Mouse (Mus musculus): ENCODE data around the gene Gpr156. TPM values are rescaled to one million over a fixed set of nuclear protein-coding genes. Genes with fewer than 3 reads are reported as not detected.
"Not testable (repeated sequence)": the region's sequence is repeated elsewhere in the genome, so short reads cannot be mapped to it uniquely, and the experiment has no call there.

The Gpr156 gene
- polyA plus RNA-seq, 1 experiment from 2014 or later, result 0.18 TPM

- 33% methylated on average over 15 of the region's 15 CpGs for WGBS
- 0 out of 2 replicates have a peak, but pooled peaks cover 2% of the 10 kb centered on the region for H3K9me3 ChIP-seq (replicated peaks; ENCODE audit: control insufficient read depth, low read length)
- peak overlapping the region; percentile 39; the same call in 1 of the 2 replicates for H3K27ac ChIP-seq (ENCODE audit: low read length)
- H3K9ac ChIP-seq (ENCODE audit: low read length), result peak overlapping the region; percentile 38; the same call in 1 of the 2 replicates
- ATAC-seq (replicated peaks; ENCODE audit: extremely low read depth, insufficient read depth, low FRiP score), result no peak
- no peaks in the 10 kb centered on the region for H3K27me3 ChIP-seq (ENCODE audit: control insufficient read depth, insufficient read depth, low read length)
- H3K4me1 ChIP-seq (ENCODE audit: control insufficient read depth, insufficient read depth, low read length), result peaks cover 6% of the 10 kb centered on the region; the same call in 1 of the 2 replicates
- no peaks in the 10 kb centered on the region for H3K36me3 ChIP-seq (ENCODE audit: control insufficient read depth, insufficient read depth)
- peak overlapping the region; percentile 12; the same call in 1 of the 2 replicates for H3K4me3 ChIP-seq (ENCODE audit: low read length)
- peak overlapping the region; percentile 47 for H3K4me2 ChIP-seq (ENCODE audit: low read depth, low read length)
Observed at GRCm38 (mm10) chr16:37963331-37964281, 47.3 kb downstream of the Gpr156 start.

GRCm38 (mm10) chr16:37964380-37965070, 48.2 kb downstream of the Gpr156 start:
- WGBS, result 70% methylated on average over 4 of the region's 4 CpGs
- peaks cover 6% of the 10 kb centered on the region; the same call in 1 of the 2 replicates for H3K4me1 ChIP-seq (ENCODE audit: control insufficient read depth, insufficient read depth, low read length)
- H3K27me3 ChIP-seq (ENCODE audit: control insufficient read depth, insufficient read depth, low read length), result no peaks in the 10 kb centered on the region
- no peak overlapping the region for H3K27ac ChIP-seq (ENCODE audit: low read length)
- ATAC-seq (replicated peaks; ENCODE audit: extremely low read depth, insufficient read depth, low FRiP score), result no peak
- H3K9me3 ChIP-seq (replicated peaks; ENCODE audit: control insufficient read depth, low read length), result 0 out of 2 replicates have a peak, but pooled peaks cover 2% of the 10 kb centered on the region
- no peak overlapping the region for H3K9ac ChIP-seq (ENCODE audit: low read length)
- no peak overlapping the region for H3K4me2 ChIP-seq (ENCODE audit: low read depth, low read length)
- no peaks in the 10 kb centered on the region for H3K36me3 ChIP-seq (ENCODE audit: control insufficient read depth, insufficient read depth)
- no peak overlapping the region for H3K4me3 ChIP-seq (ENCODE audit: low read length)

GRCm38 (mm10) chr16:37966871-37967270, 50.6 kb downstream of the Gpr156 start:
- Histone ChIP-seq H3K27ac (ENCODE audit: low read length) (no peak overlapping the region), H3K27me3 (ENCODE audit: control insufficient read depth, insufficient read depth, low read length) (no peaks in the 10 kb centered on the region), H3K9me3 (replicated peaks; ENCODE audit: control insufficient read depth, low read length) (0 out of 2 replicates have a peak, but pooled peaks cover 2% of the 10 kb centered on the region), H3K4me1 (ENCODE audit: control insufficient read depth, insufficient read depth, low read length) (peaks cover 6% of the 10 kb centered on the region; the same call in 1 of the 2 replicates), H3K4me2 (ENCODE audit: low read depth, low read length) (no peak overlapping the region), H3K9ac (ENCODE audit: low read length) (no peak overlapping the region), H3K36me3 (ENCODE audit: control insufficient read depth, insufficient read depth) (no peaks in the 10 kb centered on the region), H3K4me3 (ENCODE audit: low read length) (no peak overlapping the region)
- ATAC-seq (replicated peaks; ENCODE audit: extremely low read depth, insufficient read depth, low FRiP score), result no peak
- 87% methylated on average over 7 of the region's 7 CpGs for WGBS

- H3K9me3 ChIP-seq (replicated peaks; ENCODE audit: control insufficient read depth, low read length), result 0 out of 2 replicates have a peak, but pooled peaks cover 2% of the 10 kb centered on the region
- H3K4me2 ChIP-seq (ENCODE audit: low read depth, low read length), result no peak overlapping the region
- H3K27me3 ChIP-seq (ENCODE audit: control insufficient read depth, insufficient read depth, low read length), result no peaks in the 10 kb centered on the region
- H3K4me1 ChIP-seq (ENCODE audit: control insufficient read depth, insufficient read depth, low read length), result peaks cover 6% of the 10 kb centered on the region; the same call in 1 of the 2 replicates
- WGBS, result 65% methylated on average over 2 of the region's 2 CpGs
- no peaks in the 10 kb centered on the region for H3K36me3 ChIP-seq (ENCODE audit: control insufficient read depth, insufficient read depth)
- H3K9ac ChIP-seq (ENCODE audit: low read length), result no peak overlapping the region
- no peak overlapping the region for H3K27ac ChIP-seq (ENCODE audit: low read length)
- no peak for ATAC-seq (replicated peaks; ENCODE audit: extremely low read depth, insufficient read depth, low FRiP score)
- no peak overlapping the region for H3K4me3 ChIP-seq (ENCODE audit: low read length)
Observed at GRCm38 (mm10) chr16:37967415-37967814, 51.1 kb downstream of the Gpr156 start.

- 48% methylated on average over 5 of the region's 5 CpGs for WGBS
- H3K27ac ChIP-seq (ENCODE audit: low read length), result no peak overlapping the region
- ATAC-seq (replicated peaks; ENCODE audit: extremely low read depth, insufficient read depth, low FRiP score), result no peak
- no peaks in the 10 kb centered on the region for H3K27me3 ChIP-seq (ENCODE audit: control insufficient read depth, insufficient read depth, low read length)
- no peak overlapping the region for H3K4me2 ChIP-seq (ENCODE audit: low read depth, low read length)
- no peak overlapping the region for H3K4me3 ChIP-seq (ENCODE audit: low read length)
- no peak overlapping the region for H3K9ac ChIP-seq (ENCODE audit: low read length)
- H3K4me1 ChIP-seq (ENCODE audit: control insufficient read depth, insufficient read depth, low read length), result 0 out of 2 replicates have a peak, but pooled peaks cover 3% of the 10 kb centered on the region
- H3K9me3 ChIP-seq (replicated peaks; ENCODE audit: control insufficient read depth, low read length), result 0 out of 2 replicates have a peak, but pooled peaks cover 2% of the 10 kb centered on the region
- H3K36me3 ChIP-seq (ENCODE audit: control insufficient read depth, insufficient read depth), result no peaks in the 10 kb centered on the region
Observed at GRCm38 (mm10) chr16:37971522-37971921, 55.2 kb downstream of the Gpr156 start.

GRCm38 (mm10) chr16:37972357-37972756, 56.1 kb downstream of the Gpr156 start:
- Histone ChIP-seq H3K9me3 (replicated peaks; ENCODE audit: control insufficient read depth, low read length) (0 out of 2 replicates have a peak, but pooled peaks cover 2% of the 10 kb centered on the region), H3K9ac (ENCODE audit: low read length) (no peak overlapping the region), H3K4me3 (ENCODE audit: low read length) (no peak overlapping the region), H3K4me1 (ENCODE audit: control insufficient read depth, insufficient read depth, low read length) (0 out of 2 replicates have a peak, but pooled peaks cover 3% of the 10 kb centered on the region), H3K4me2 (ENCODE audit: low read depth, low read length) (no peak overlapping the region), H3K27me3 (ENCODE audit: control insufficient read depth, insufficient read depth, low read length) (no peaks in the 10 kb centered on the region), H3K27ac (ENCODE audit: low read length) (no peak overlapping the region), H3K36me3 (ENCODE audit: control insufficient read depth, insufficient read depth) (no peaks in the 10 kb centered on the region)
- ATAC-seq (replicated peaks; ENCODE audit: extremely low read depth, insufficient read depth, low FRiP score), result no peak
- 52% methylated on average over 8 of the region's 8 CpGs for WGBS

- not testable (repeated sequence) for H3K9ac ChIP-seq (ENCODE audit: low read length); H3K27ac ChIP-seq (ENCODE audit: low read length); ATAC-seq (replicated peaks; ENCODE audit: extremely low read depth, insufficient read depth, low FRiP score); H3K4me2 ChIP-seq (ENCODE audit: low read depth, low read length); H3K36me3 ChIP-seq (ENCODE audit: control insufficient read depth, insufficient read depth); H3K4me1 ChIP-seq (ENCODE audit: control insufficient read depth, insufficient read depth, low read length); H3K27me3 ChIP-seq (ENCODE audit: control insufficient read depth, insufficient read depth, low read length); H3K4me3 ChIP-seq (ENCODE audit: low read length); H3K9me3 ChIP-seq (replicated peaks; ENCODE audit: control insufficient read depth, low read length)
- 91% methylated on average over 9 of the region's 9 CpGs for WGBS
Observed at GRCm38 (mm10) chr16:37973239-37973638, 56.9 kb downstream of the Gpr156 start.

- Histone ChIP-seq H3K9ac (ENCODE audit: low read length) (no peak overlapping the region), H3K27me3 (ENCODE audit: control insufficient read depth, insufficient read depth, low read length) (no peaks in the 10 kb centered on the region), H3K4me1 (ENCODE audit: control insufficient read depth, insufficient read depth, low read length) (0 out of 2 replicates have a peak, but pooled peaks cover 3% of the 10 kb centered on the region), H3K4me2 (ENCODE audit: low read depth, low read length) (no peak overlapping the region), H3K36me3 (ENCODE audit: control insufficient read depth, insufficient read depth) (no peaks in the 10 kb centered on the region), H3K9me3 (replicated peaks; ENCODE audit: control insufficient read depth, low read length) (no peaks in the 10 kb centered on the region), H3K27ac (ENCODE audit: low read length) (no peak overlapping the region), H3K4me3 (ENCODE audit: low read length) (no peak overlapping the region)
- ATAC-seq (replicated peaks; ENCODE audit: extremely low read depth, insufficient read depth, low FRiP score), result no peak
- WGBS, result 37% methylated on average over 11 of the region's 11 CpGs
Observed at GRCm38 (mm10) chr16:37973855-37974519, 57.7 kb downstream of the Gpr156 start.
